Mouse (Mus musculus): ENCODE data around the gene Macf1. TPM values are rescaled to one million over a fixed set of nuclear protein-coding genes. Genes with fewer than 3 reads are reported as not detected.
A peak's percentile ranks its signal among the peaks of the same experiment; 100 is the strongest.

The Macf1 gene
- polyA plus RNA-seq, 1 experiment from 2014 or later: 80.2 TPM

GRCm38 (mm10) chr4:123605948-123606347 lies 78.2 kb downstream of the Macf1 start:
- 0 out of 2 replicates have a peak, but pooled peaks cover 4% of the 10 kb centered on the region for H3K9me3 ChIP-seq (replicated peaks)
- H3K4me1 ChIP-seq: peaks cover 9% of the 10 kb centered on the region; the same call in 1 of the 2 replicates
- no peak overlapping the region for H3K27ac ChIP-seq
- no peaks in the 10 kb centered on the region for H3K27me3 ChIP-seq
- no peak overlapping the region for H3K4me3 ChIP-seq
- no peak overlapping the region for H3K4me2 ChIP-seq (replicated peaks)
- H3K9ac ChIP-seq: no peak overlapping the region
- no peak for ATAC-seq (ENCODE audit: low FRiP score)
- no peaks in the 10 kb centered on the region for H3K36me3 ChIP-seq
- WGBS: 47% methylated on average over 5 of the region's 5 CpGs

DNA sequence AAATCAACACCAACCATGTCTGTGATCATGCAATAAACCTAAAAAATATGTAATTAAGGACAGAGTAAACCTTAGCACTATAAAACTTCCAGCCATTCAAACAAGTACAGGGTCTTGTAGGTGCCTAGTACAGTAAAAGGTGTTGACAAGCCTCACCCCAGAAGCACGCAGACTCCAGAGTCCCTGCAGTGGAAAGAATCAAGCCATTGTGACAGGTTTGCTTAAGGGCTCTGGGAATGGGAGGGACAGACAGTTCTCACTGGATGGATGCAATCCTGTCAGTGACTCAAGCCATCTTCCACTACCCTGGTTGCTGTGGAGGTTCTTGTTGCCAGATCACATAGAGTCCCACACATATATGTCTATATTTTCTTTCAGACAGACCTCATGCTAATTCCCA lies 78.9 kb downstream of the Macf1 start:
- H3K27me3 ChIP-seq: no peaks in the 10 kb centered on the region
- H3K4me2 ChIP-seq (replicated peaks): no peak overlapping the region
- H3K36me3 ChIP-seq: no peaks in the 10 kb centered on the region
- H3K4me1 ChIP-seq: peaks cover 9% of the 10 kb centered on the region; the same call in 1 of the 2 replicates
- WGBS: 66% methylated on average over 1 of the region's 1 CpGs
- H3K27ac ChIP-seq: no peak overlapping the region
- no peak overlapping the region for H3K4me3 ChIP-seq
- no peak overlapping the region for H3K9ac ChIP-seq
- no peak for ATAC-seq (ENCODE audit: low FRiP score)
- 0 out of 2 replicates have a peak, but pooled peaks cover 4% of the 10 kb centered on the region for H3K9me3 ChIP-seq (replicated peaks)

DNA sequence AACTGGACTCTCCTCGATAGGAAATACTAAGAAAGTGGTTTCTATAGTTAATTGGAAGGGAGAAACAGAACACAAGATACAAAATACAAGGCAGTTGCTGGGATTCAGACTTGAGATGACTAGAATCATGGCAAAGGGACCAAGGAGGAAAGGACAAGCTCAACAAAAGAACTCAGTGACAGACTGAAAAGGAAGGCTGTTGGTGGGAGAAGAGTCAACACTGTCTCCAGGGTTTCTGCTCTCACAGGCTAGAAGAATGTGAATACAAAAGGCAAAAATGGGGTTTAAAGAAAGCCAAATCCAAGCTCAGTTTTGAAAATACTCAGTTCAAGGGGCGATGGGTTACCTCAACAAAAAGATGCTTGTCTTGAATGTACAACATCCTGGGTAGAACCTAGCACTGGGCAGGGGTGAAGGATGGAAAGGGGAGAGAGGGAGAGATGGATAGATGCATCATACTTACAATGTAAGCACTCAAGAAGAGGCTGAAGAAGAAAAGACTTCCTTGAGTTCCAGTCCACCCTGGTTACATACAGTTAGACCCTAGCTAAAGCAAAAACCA lies 81.4 kb downstream of the Macf1 start:
- WGBS: 63% methylated on average over 2 of the region's 2 CpGs
- Histone ChIP-seq H3K27ac (no peak overlapping the region), H3K4me2 (replicated peaks) (no peak overlapping the region)

DNA sequence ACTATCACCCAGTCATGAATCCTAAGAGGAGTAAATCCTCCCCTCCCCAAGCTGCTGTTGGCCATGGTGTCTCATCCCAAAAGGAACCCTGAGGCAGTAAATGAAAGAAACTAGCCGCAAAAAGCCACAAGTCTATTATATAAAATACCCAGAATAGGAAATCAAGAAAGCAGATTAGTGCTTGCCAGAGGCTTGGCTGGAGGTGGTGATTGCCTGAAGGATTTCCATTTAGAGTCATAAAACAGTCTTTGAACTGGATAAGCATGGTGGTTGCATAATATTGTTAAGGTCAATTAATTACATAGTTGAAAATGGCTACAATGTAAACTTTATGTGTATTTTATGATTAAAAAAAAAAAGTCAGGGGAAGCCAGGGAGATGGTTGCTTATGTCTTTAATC lies 83.1 kb downstream of the Macf1 start:
- Histone ChIP-seq H3K4me3 (no peak overlapping the region), H3K4me2 (replicated peaks) (no peak overlapping the region), H3K27ac (no peak overlapping the region), H3K36me3 (no peaks in the 10 kb centered on the region), H3K9me3 (replicated peaks) (no peaks in the 10 kb centered on the region), H3K27me3 (no peaks in the 10 kb centered on the region), H3K4me1 (peaks cover 11% of the 10 kb centered on the region; the same call in 1 of the 2 replicates), H3K9ac (no peak overlapping the region)
- 96% methylated on average over 1 of the region's 1 CpGs for WGBS
- ATAC-seq (ENCODE audit: low FRiP score): no peak

More for the DNA sequence above, 81.4 kb downstream of the Macf1 start:
- Histone ChIP-seq H3K9me3 (replicated peaks) (0 out of 2 replicates have a peak, but pooled peaks cover 4% of the 10 kb centered on the region), H3K4me3 (no peak overlapping the region), H3K4me1 (peaks cover 13% of the 10 kb centered on the region; the same call in 1 of the 2 replicates), H3K36me3 (no peaks in the 10 kb centered on the region), H3K9ac (no peak overlapping the region), H3K27me3 (no peaks in the 10 kb centered on the region)
- no peak for ATAC-seq (ENCODE audit: low FRiP score)

DNA sequence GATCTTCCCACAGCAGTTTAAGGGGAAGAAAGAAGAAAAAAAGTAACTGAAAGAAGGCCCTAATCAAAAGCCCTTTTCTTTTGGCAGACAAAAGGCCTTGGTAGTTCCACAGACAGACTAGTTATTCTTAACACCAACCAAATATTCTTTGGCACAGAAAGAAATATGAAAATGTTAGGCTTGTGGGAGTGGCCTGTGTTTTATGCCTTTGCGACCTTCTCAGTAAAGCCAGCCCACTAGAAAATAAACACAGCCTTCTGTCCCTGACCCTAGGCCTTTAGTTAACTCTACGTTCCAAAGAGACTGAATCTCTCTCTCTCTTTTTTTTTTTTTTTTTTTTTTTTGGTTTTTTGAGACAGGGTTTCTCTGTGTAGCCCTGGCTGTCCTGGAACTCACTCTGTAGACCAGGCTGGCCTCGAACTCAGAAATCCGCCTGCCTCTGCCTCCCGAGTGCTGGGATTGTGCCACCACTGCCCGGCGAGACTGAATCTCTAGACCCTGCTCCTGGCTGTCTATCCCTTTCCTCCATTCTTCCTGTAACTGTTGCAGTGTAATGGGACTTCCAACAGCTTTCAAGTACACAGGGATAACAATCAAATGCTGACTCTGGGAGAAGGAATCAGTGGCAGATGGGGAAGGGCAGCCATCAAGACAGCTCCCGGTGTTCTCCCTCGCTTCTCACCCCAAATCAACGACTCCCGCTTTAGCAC lies 85.5 kb downstream of the Macf1 start:
- H3K4me3 ChIP-seq: no peak overlapping the region
- no peak overlapping the region for H3K4me2 ChIP-seq (replicated peaks)
- H3K27ac ChIP-seq: peak overlapping the region; percentile 18; the same call in 1 of the 2 replicates
- H3K4me1 ChIP-seq: peaks cover 22% of the 10 kb centered on the region
- WGBS: 80% methylated on average over 11 of the region's 11 CpGs
- no peaks in the 10 kb centered on the region for H3K27me3 ChIP-seq
- H3K36me3 ChIP-seq: no peaks in the 10 kb centered on the region
- H3K9me3 ChIP-seq (replicated peaks): no peaks in the 10 kb centered on the region
- no peak for ATAC-seq (ENCODE audit: low FRiP score)
- H3K9ac ChIP-seq: no peak overlapping the region

DNA sequence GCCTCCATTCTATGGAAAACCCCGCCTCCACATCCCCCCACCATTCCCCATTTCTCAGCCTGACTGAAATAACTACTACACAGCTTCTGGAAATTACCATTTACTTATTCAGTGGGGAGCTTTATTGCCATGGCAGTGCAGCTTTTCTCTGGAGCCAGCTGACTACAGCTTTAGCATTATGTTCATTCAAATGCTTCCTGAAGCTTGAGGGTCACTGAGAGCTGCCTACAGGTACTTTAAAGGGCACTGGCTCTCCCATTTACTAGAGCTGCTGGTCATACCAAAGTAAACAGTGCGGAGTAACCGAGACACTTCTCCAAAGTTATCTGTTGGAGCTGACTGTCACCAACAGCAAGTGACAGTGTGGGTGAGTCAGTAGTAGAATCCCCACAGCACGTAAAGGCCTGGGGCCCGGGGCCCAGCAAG lies 89.8 kb downstream of the Macf1 start:
- no peak overlapping the region for H3K4me2 ChIP-seq (replicated peaks)
- H3K9me3 ChIP-seq (replicated peaks): no peaks in the 10 kb centered on the region
- H3K4me1 ChIP-seq: peaks cover 35% of the 10 kb centered on the region
- WGBS: 53% methylated on average over 5 of the region's 5 CpGs
- H3K4me3 ChIP-seq: no peak overlapping the region
- peak overlapping the region; percentile 67 for H3K27ac ChIP-seq
- no peaks in the 10 kb centered on the region for H3K27me3 ChIP-seq
- ATAC-seq (ENCODE audit: low FRiP score): peak; percentile 32; the same call in 1 of the 2 replicates
- H3K36me3 ChIP-seq: no peaks in the 10 kb centered on the region
- no peak overlapping the region for H3K9ac ChIP-seq

DNA sequence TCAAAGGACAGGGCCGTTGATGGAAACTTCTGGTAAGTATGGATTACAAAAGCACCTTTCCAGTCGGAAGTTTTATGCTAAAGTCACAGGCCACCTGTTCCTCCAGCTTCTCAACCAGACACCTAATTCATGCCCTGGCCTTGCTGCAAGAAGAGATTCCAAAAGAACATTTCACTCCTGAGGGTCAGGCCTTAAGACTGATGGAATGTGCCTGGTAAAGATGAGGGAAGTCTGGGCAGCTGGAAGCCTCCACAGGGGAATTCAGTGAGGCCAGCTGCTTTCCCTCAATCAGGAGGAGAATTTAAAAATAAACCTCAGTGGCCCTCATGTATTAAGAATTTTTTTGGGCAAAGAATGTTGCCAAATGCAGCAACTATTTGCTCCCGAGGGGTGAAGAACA lies 90.5 kb downstream of the Macf1 start:
- Histone ChIP-seq H3K9ac (no peak overlapping the region), H3K4me1 (peaks cover 39% of the 10 kb centered on the region), H3K27me3 (no peaks in the 10 kb centered on the region), H3K36me3 (no peaks in the 10 kb centered on the region), H3K27ac (peak overlapping the region; percentile 25; the same call in 1 of the 2 replicates), H3K9me3 (replicated peaks) (no peaks in the 10 kb centered on the region), H3K4me2 (replicated peaks) (no peak overlapping the region), H3K4me3 (no peak overlapping the region)
- WGBS: 42% methylated on average over 3 of the region's 3 CpGs
- no peak for ATAC-seq (ENCODE audit: low FRiP score)

GRCm38 (mm10) chr4:123592046-123592445 lies 92.1 kb downstream of the Macf1 start:
- no peak for ATAC-seq (ENCODE audit: low FRiP score)
- WGBS: 88% methylated on average over 5 of the region's 5 CpGs
- H3K4me3 ChIP-seq: no peak overlapping the region

GRCm38 (mm10) chr4:123591026-123591635 lies 93.0 kb downstream of the Macf1 start:
- WGBS: 71% methylated on average over 4 of the region's 4 CpGs
- H3K9ac ChIP-seq: no peak overlapping the region
- ATAC-seq (ENCODE audit: low FRiP score): no peak
- H3K27me3 ChIP-seq: no peaks in the 10 kb centered on the region
- H3K4me2 ChIP-seq (replicated peaks): no peak overlapping the region
- H3K9me3 ChIP-seq (replicated peaks): no peaks in the 10 kb centered on the region
- no peak overlapping the region for H3K4me3 ChIP-seq
- no peaks in the 10 kb centered on the region for H3K36me3 ChIP-seq
- H3K4me1 ChIP-seq: peaks cover 35% of the 10 kb centered on the region
- no peak overlapping the region for H3K27ac ChIP-seq

More at GRCm38 (mm10) chr4:123592046-123592445, 92.1 kb downstream of the Macf1 start:
- Histone ChIP-seq H3K4me2 (replicated peaks) (no peak overlapping the region), H3K9ac (no peak overlapping the region), H3K27ac (no peak overlapping the region), H3K27me3 (no peaks in the 10 kb centered on the region), H3K36me3 (no peaks in the 10 kb centered on the region), H3K9me3 (replicated peaks) (no peaks in the 10 kb centered on the region), H3K4me1 (peaks cover 35% of the 10 kb centered on the region)

- Histone ChIP-seq H3K36me3 (no peaks in the 10 kb centered on the region), H3K4me2 (replicated peaks) (no peak overlapping the region), H3K27ac (no peak overlapping the region), H3K4me1 (peaks cover 30% of the 10 kb centered on the region), H3K27me3 (no peaks in the 10 kb centered on the region), H3K4me3 (no peak overlapping the region), H3K9ac (no peak overlapping the region), H3K9me3 (replicated peaks) (no peaks in the 10 kb centered on the region)
- WGBS: 65% methylated on average over 3 of the region's 3 CpGs
- ATAC-seq (ENCODE audit: low FRiP score): no peak
Observed at GRCm38 (mm10) chr4:123589496-123589895, 94.7 kb downstream of the Macf1 start.

GRCm38 (mm10) chr4:123588353-123589301 lies 95.5 kb downstream of the Macf1 start:
- Histone ChIP-seq H3K4me2 (replicated peaks) (no peak overlapping the region), H3K36me3 (no peaks in the 10 kb centered on the region), H3K27me3 (no peaks in the 10 kb centered on the region), H3K9ac (no peak overlapping the region), H3K4me1 (peaks cover 28% of the 10 kb centered on the region), H3K4me3 (no peak overlapping the region), H3K9me3 (replicated peaks) (no peaks in the 10 kb centered on the region), H3K27ac (no peak overlapping the region)
- ATAC-seq (ENCODE audit: low FRiP score): no peak
- 29% methylated on average over 7 of the region's 7 CpGs for WGBS

GRCm38 (mm10) chr4:123587616-123588015 lies 96.5 kb downstream of the Macf1 start:
- Histone ChIP-seq H3K4me2 (replicated peaks) (no peak overlapping the region), H3K4me3 (no peak overlapping the region), H3K27me3 (no peaks in the 10 kb centered on the region), H3K9ac (no peak overlapping the region), H3K4me1 (peaks cover 18% of the 10 kb centered on the region), H3K27ac (no peak overlapping the region), H3K9me3 (replicated peaks) (no peaks in the 10 kb centered on the region), H3K36me3 (no peaks in the 10 kb centered on the region)
- ATAC-seq (ENCODE audit: low FRiP score): no peak
- WGBS: 87% methylated on average over 3 of the region's 3 CpGs
